Mouse (Mus musculus) limb, embryonic 12.5 days (tissue): ENCODE data around the gene Dip2c. TPM values are rescaled to one million over a fixed set of nuclear protein-coding genes. Genes with fewer than 3 reads are reported as not detected.

Experiments used
- ATAC-seq: fragments of 200-750 bp; cut with Nextera tagmentation; 2 replicates; pipeline ENCODE4 v1.8.0; 2017; ENCODE audit warnings: low read depth, moderate TSS enrichment; ENCODE audit not compliant: insufficient number of reproducible peaks, insufficient read depth, low FRiP score, low TSS enrichment
- H3K27ac ChIP-seq: fragments of 300-500 bp; sonication (generic); 2 replicates; pipeline ENCODE4 v1.5.1; 2016; ENCODE audit warnings: mild to moderate bottlenecking, moderate library complexity
- H3K27me3 ChIP-seq: fragments of 300-500 bp; sonication (generic); 2 replicates; pipeline ENCODE4 v1.6.1; 2016; ENCODE audit warnings: mild to moderate bottlenecking, moderate library complexity
- H3K36me3 ChIP-seq: fragments of 300-500 bp; sonication (generic); 2 replicates; pipeline ENCODE4 v1.6.1; 2016; ENCODE audit warnings: mild to moderate bottlenecking, moderate library complexity
- H3K4me1 ChIP-seq: fragments of 300-500 bp; sonication (generic); replicated peaks from 2 replicates; pipeline ENCODE4 v1.6.1; 2016
- H3K4me2 ChIP-seq: fragments of 300-500 bp; sonication (generic); 2 replicates; pipeline ENCODE4 v1.6.1; 2016; ENCODE audit warnings: mild to moderate bottlenecking, moderate library complexity
- H3K4me3 ChIP-seq: fragments of 300-500 bp; sonication (generic); replicated peaks from 2 replicates; pipeline ENCODE4 v1.5.1; 2016; ENCODE audit warnings: mild to moderate bottlenecking
- H3K9ac ChIP-seq: fragments of 300-500 bp; sonication (generic); replicated peaks from 2 replicates; pipeline ENCODE4 v1.6.1; 2016; ENCODE audit warnings: mild to moderate bottlenecking, moderate library complexity
- H3K9me3 ChIP-seq: fragments of 300-500 bp; sonication (generic); 2 replicates; pipeline ENCODE4 v1.6.1; 2016; ENCODE audit warnings: mild to moderate bottlenecking, moderate library complexity
- WGBS: fragments of 180-500 bp; shearing (Covaris S2); methylation state at CpG from one replicate; pipeline ENCODE4 v1.1.7; 2016; 5-methylcytosine and 5-hydroxymethylcytosine counted together
- polyA plus RNA-seq: library from polyadenylated mRNA; unstranded; fragments of >200 nt; fragmentation: Nextera tagmentation; extraction: Ambion mirVana; gene quantifications from 2 replicates; pipeline ENCODE4 v1.2.1, GENCODE M21; 2016

Gene Dip2c
- polyA plus RNA-seq, 1 experiment from 2014 or later: 6.5 TPM

GRCm38 (mm10) chr13:9424434-9424833 lies 148.1 kb downstream of the Dip2c start:
- H3K4me2 ChIP-seq: no peak overlapping the region
- no peak for ATAC-seq
- no peak overlapping the region for H3K9ac ChIP-seq
- no peaks in the 10 kb centered on the region for H3K27me3 ChIP-seq
- no peaks in the 10 kb centered on the region for H3K36me3 ChIP-seq
- H3K27ac ChIP-seq: no peak overlapping the region
- H3K9me3 ChIP-seq: no peaks in the 10 kb centered on the region
- 0 out of 2 replicates have a peak, but pooled peaks cover 4% of the 10 kb centered on the region for H3K4me1 ChIP-seq
- no peak overlapping the region for H3K4me3 ChIP-seq

DNA sequence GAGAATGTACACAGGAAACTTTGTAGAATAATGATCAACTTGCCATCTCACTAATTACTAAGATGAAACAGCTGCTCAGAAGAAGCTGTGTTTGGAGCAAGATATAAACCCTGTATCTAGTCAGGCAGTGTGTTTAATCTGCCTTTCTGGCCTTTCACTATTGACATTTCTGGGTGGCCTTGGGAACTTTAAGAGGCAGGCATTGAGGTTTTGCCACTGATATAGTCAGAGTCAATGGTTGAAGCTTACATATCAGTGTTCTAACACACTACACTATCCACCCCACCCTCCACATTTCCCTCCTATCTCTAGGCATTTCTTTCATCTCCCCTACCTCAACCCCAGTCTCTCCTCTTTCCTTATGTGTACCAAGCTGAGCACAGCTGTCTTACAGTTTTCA lies 149.9 kb downstream of the Dip2c start:
- Histone ChIP-seq H3K9ac (no peak overlapping the region), H3K36me3 (no peaks in the 10 kb centered on the region), H3K4me2 (no peak overlapping the region), H3K27ac (no peak overlapping the region), H3K9me3 (no peaks in the 10 kb centered on the region), H3K4me1 (0 out of 2 replicates have a peak, but pooled peaks cover 4% of the 10 kb centered on the region), H3K4me3 (no peak overlapping the region), H3K27me3 (no peaks in the 10 kb centered on the region)
- no peak for ATAC-seq

DNA sequence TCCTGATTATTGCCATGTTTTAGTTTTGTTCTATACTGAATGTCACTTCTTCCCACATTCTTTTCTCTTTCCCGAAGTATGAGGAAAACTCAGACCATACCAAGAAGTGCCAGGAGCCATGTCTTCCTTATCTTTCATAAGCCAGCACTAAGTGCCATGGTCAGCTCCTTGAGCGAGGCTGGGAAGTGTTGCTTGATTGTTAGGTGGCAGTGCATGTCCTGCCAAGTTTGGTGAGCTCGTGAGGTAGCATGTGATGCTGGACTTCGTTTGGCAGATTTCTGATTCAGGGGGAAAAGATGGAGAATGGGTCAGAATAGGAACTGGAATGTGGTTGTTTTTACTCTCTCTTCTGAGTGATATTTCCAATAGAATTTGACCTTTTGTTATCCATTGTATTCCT lies 150.5 kb downstream of the Dip2c start:
- no peak overlapping the region for H3K4me2 ChIP-seq
- H3K9me3 ChIP-seq: no peaks in the 10 kb centered on the region
- 74% methylated on average over 4 of the region's 4 CpGs for WGBS
- H3K4me1 ChIP-seq: 0 out of 2 replicates have a peak, but pooled peaks cover 4% of the 10 kb centered on the region
- ATAC-seq: no peak
- no peak overlapping the region for H3K4me3 ChIP-seq
- H3K9ac ChIP-seq: no peak overlapping the region
- no peaks in the 10 kb centered on the region for H3K36me3 ChIP-seq
- no peak overlapping the region for H3K27ac ChIP-seq
- no peaks in the 10 kb centered on the region for H3K27me3 ChIP-seq

DNA sequence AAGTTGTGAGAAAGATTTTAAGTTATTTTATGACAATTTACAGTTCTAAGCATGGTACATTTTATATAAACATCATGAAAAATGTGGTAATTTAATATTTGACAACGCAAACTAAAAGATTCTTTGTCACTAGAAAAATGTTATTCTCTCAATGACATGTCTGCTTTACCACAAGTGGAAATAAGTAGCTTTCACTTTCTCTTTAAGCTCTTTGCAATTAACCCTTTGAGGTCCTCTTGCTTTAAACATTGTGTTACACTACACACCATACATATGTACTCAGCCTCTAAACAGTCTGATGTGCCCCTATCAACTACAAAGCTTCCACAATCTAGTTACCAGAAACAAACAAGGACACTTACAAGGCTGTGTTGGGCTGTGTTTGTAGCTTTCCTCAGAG lies 153.6 kb downstream of the Dip2c start:
- WGBS: 100% methylated on average over 1 of the region's 1 CpGs
- H3K27ac ChIP-seq: no peak overlapping the region
- ATAC-seq: no peak

GRCm38 (mm10) chr13:9430724-9431123 lies 154.4 kb downstream of the Dip2c start:
- Histone ChIP-seq H3K9ac (no peak overlapping the region), H3K27me3 (no peaks in the 10 kb centered on the region), H3K4me1 (0 out of 2 replicates have a peak, but pooled peaks cover 4% of the 10 kb centered on the region), H3K27ac (no peak overlapping the region), H3K4me2 (no peak overlapping the region), H3K9me3 (no peaks in the 10 kb centered on the region), H3K4me3 (no peak overlapping the region), H3K36me3 (no peaks in the 10 kb centered on the region)
- WGBS: 87% methylated on average over 2 of the region's 2 CpGs
- ATAC-seq: no peak

More for the DNA sequence above, 153.6 kb downstream of the Dip2c start:
- H3K27me3 ChIP-seq: no peaks in the 10 kb centered on the region
- no peak overlapping the region for H3K4me3 ChIP-seq
- H3K9me3 ChIP-seq: no peaks in the 10 kb centered on the region
- no peaks in the 10 kb centered on the region for H3K36me3 ChIP-seq
- H3K4me1 ChIP-seq: 0 out of 2 replicates have a peak, but pooled peaks cover 4% of the 10 kb centered on the region
- no peak overlapping the region for H3K9ac ChIP-seq
- H3K4me2 ChIP-seq: no peak overlapping the region

DNA sequence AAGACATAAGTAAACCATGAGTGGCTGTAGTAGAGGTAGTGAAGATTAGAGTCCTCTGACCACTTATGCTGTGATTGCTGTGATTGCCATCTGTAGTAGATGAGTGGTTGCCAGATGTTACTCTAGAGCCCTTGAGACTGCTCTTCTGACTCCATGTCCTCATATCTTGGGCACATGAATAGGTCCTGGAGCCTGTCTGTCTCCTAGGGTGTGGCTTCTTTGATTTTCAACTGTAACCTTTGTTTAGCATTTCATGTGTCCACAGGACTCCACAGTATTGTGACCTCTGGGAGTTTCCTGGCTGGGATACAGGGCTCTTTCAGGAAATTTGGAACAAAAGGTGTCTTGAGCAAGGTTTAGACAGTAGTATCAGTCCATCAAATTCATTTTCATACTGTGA lies 155.1 kb downstream of the Dip2c start:
- Histone ChIP-seq H3K27ac (no peak overlapping the region), H3K27me3 (no peaks in the 10 kb centered on the region), H3K4me3 (no peak overlapping the region), H3K9me3 (no peaks in the 10 kb centered on the region), H3K9ac (no peak overlapping the region), H3K36me3 (no peaks in the 10 kb centered on the region), H3K4me2 (no peak overlapping the region), H3K4me1 (0 out of 2 replicates have a peak, but pooled peaks cover 4% of the 10 kb centered on the region)
- ATAC-seq: no peak

- no peak overlapping the region for H3K4me3 ChIP-seq
- no peaks in the 10 kb centered on the region for H3K27me3 ChIP-seq
- ATAC-seq: no peak
- no peak overlapping the region for H3K9ac ChIP-seq
- no peak overlapping the region for H3K27ac ChIP-seq
- H3K36me3 ChIP-seq: no peaks in the 10 kb centered on the region
- no peak overlapping the region for H3K4me2 ChIP-seq
- no peaks in the 10 kb centered on the region for H3K4me1 ChIP-seq
- peaks cover 6% of the 10 kb centered on the region; the same call in 1 of the 2 replicates for H3K9me3 ChIP-seq
- 86% methylated on average over 4 of the region's 4 CpGs for WGBS
These were observed 166.7 kb downstream of the Dip2c start for GRCm38 (mm10) chr13:9443066-9443465.

GRCm38 (mm10) chr13:9445533-9446294 lies 169.4 kb downstream of the Dip2c start:
- no peak overlapping the region for H3K9ac ChIP-seq
- no peak overlapping the region for H3K4me3 ChIP-seq
- no peaks in the 10 kb centered on the region for H3K36me3 ChIP-seq
- H3K4me1 ChIP-seq: no peaks in the 10 kb centered on the region
- H3K27me3 ChIP-seq: no peaks in the 10 kb centered on the region
- no peak for ATAC-seq
- WGBS: 89% methylated on average over 6 of the region's 6 CpGs
- peaks cover 6% of the 10 kb centered on the region; the same call in 1 of the 2 replicates for H3K9me3 ChIP-seq
- H3K27ac ChIP-seq: no peak overlapping the region
- no peak overlapping the region for H3K4me2 ChIP-seq

- Histone ChIP-seq H3K9me3 (peaks cover 6% of the 10 kb centered on the region; the same call in 1 of the 2 replicates), H3K9ac (no peak overlapping the region), H3K4me1 (no peaks in the 10 kb centered on the region), H3K27me3 (no peaks in the 10 kb centered on the region), H3K36me3 (no peaks in the 10 kb centered on the region), H3K27ac (no peak overlapping the region), H3K4me3 (no peak overlapping the region), H3K4me2 (no peak overlapping the region)
- no peak for ATAC-seq
- WGBS: 95% methylated on average over 4 of the region's 4 CpGs
These were observed 170.3 kb downstream of the Dip2c start for GRCm38 (mm10) chr13:9446448-9447115.

DNA sequence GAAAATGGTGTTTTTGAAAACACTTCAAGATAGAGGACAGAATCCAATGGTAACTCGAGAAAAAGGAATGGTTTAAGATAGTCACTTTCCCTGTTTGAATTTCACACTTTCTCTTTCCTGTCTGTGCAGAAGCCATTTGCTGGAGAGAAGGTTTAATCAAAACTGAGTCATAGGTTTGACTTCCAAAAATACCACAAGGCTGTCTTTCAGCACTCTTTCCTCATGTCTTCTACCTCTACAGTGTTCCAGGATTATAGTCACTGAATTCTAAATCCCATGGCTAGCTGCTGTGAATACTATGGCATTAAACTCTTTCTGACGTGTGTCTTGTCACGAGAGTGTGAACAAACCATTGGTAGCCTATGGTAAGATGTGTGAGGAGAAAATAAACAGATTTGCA lies 173.9 kb downstream of the Dip2c start:
- no peaks in the 10 kb centered on the region for H3K36me3 ChIP-seq
- H3K9me3 ChIP-seq: no peaks in the 10 kb centered on the region
- no peak overlapping the region for H3K4me3 ChIP-seq
- no peaks in the 10 kb centered on the region for H3K27me3 ChIP-seq
- WGBS: 83% methylated on average over 3 of the region's 3 CpGs
- H3K9ac ChIP-seq: no peak overlapping the region
- H3K4me1 ChIP-seq: no peaks in the 10 kb centered on the region; the same call in 1 of the 2 replicates
- no peak overlapping the region for H3K27ac ChIP-seq
- no peak for ATAC-seq
- no peak overlapping the region for H3K4me2 ChIP-seq

DNA sequence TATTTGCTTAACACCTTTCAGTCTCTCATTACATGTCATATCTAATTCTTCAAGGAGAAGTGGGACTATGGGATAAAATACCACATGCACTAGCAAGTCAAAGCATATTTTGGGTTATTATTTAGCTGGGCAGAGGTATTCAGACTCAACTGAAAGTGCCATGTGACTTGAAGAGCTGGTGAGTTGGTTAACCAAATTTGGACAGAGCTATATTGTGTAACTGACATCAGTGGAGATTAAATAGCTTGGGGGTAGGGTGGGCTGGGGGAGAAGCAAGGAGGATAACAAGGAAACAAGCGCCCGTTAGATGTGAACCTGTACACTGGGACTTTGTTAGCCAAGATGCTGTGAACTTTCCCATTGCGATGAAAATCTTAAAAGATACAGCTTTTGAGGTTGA lies 175.6 kb downstream of the Dip2c start:
- no peaks in the 10 kb centered on the region for H3K36me3 ChIP-seq
- peaks cover 4% of the 10 kb centered on the region for H3K4me1 ChIP-seq
- H3K9me3 ChIP-seq: no peaks in the 10 kb centered on the region
- no peak overlapping the region for H3K4me2 ChIP-seq
- 89% methylated on average over 3 of the region's 3 CpGs for WGBS
- H3K4me3 ChIP-seq: no peak overlapping the region
- no peak overlapping the region for H3K9ac ChIP-seq
- ATAC-seq: no peak
- H3K27me3 ChIP-seq: no peaks in the 10 kb centered on the region
- no peak overlapping the region for H3K27ac ChIP-seq
